Mouse (Mus musculus): Measurements from ENCODE around the gene Slc10a1.

The Slc10a1 gene

DNA sequence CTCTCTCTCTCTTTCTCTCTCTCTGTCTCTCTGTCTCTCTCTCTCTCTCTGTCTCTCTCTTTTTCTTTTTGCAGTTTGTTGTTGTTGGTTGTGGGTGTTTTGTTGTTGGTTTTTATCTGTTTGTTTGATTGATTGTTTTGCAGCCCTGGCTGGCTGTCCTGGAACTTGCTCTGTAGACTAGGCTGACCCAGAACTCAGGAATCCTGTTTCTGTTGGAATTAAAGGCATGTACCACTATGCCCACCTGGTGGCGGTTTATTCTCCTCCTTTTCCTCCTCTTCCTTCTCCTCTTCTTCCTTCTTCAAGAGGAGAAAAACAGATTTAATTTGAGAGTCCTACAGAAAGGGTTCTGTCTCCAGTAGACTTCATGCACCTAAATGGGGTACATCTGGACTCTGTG lies 41.0 kb downstream of the Slc10a1 start:
- DNase-seq (ENCODE audit: low spot score) = no peak

DNA sequence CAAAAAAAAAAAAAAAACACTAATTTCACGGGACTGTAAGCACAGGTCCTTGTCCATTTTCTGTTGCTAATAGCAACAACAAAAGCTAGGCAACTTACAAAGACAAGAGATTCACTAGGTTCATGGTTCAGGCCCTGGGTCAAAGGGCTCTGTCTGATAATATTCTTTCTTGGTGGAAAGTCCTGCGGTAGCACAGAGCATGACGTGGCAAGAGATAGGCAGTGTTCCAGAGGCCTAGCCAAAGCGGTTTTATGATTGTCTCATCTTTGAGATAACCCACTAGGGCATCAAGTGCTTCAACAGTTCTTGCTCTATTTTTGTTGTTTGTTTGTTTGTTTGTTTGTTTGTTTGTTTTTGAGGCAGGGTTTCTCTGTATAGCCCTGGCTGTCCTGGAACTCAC lies 42.0 kb downstream of the Slc10a1 start:
- no peak for DNase-seq (ENCODE audit: low spot score)

DNA sequence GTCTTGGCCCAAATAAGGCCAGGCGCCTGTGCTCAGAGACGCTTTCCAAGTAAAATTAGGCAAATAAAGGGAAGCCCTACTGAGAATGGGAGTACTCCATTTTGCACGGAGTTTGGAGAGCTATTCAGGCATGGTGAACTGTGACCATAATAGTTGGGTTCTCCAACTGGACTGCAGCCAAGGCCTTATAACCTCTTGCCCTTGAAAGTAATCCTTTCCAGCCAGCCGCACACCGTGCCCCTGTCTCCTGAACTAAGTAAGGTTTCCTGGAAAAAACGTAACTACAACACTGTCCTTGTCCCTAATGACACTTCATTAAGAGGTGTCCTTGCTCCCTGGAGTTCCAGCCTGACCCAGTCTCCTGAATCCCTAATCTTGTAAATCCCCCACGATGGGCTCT lies 42.6 kb downstream of the Slc10a1 start:
- DNase-seq (ENCODE audit: low spot score) = no peak

DNA sequence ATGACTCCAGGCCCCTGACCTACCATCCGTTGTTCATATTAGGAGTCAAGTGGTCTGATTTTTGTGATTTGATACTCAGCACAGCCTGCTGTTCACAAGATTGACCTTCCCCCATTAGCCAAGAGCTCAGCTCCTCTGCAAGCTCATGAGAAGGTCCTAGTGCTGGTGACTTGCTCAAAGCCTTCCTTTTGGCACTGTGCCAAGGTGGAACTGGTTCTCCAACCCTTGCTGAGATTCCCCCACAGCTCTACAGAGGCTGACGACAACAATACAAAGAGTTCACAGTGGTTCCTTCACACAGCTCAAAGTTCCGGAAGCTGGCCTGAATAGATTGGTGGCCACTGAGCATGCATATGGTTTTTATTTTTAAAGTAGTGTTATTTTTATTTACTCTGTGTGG lies 44.3 kb downstream of the Slc10a1 start:
- DNase-seq (ENCODE audit: low spot score) = no peak

DNA sequence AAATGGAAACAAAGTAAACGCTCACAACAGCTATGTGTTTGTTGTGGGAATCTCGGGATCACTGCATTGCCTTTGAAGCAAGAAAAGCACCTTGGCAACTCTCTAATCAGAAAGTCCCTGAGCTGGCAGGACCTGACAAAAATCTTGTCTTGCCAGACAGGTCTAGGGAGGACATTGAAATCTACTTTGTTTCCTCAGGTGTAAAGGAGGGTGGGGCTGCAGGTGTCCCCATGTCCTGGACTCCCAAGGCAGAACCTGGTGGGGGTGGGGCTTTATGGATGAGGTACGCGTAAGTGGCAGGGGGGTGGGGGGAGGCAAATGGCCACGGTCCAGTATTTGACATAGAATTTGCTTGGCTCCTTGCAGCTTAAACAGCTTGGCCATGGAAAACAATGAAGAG lies 44.9 kb downstream of the Slc10a1 start:
- no peak for DNase-seq (ENCODE audit: low spot score)

DNA sequence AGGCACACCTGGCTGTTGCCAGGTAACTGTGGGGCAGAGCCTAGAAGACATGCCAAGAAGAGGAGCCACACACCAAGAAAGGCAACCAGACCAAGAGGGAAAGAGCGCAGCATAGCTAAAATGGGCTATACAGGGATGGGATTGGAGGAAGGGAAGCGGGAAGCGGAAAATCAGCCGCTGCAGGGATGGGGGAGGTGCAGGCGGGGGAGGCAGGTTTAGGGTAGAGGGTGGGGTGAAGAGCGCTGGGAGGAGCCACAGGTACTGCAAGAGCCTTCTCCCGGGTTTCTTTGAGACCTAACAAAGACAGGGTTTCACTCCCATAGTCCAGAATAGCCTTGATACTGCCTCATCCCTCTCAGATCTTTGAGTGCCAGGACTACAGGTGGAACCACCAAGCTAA lies 45.6 kb downstream of the Slc10a1 start:
- DNase-seq (ENCODE audit: low spot score) = no peak

DNA sequence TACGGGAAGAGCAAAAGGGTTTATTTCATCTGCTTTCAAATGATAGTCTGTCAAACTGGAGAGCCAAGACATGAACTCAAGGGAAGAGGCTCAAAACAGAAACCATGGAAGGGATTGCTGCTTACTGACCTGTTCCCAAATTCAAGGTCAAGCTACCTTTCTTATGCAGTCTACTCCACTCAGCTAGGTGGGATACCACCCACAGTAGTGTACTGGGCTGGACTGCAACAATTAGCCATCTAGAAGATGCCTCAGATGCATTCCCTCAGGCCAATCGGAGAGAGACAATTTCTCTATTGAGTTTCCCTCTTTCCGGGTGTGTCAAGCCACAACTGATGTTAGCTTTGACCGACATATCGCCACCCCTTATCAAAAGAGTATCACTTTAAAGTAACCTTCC lies 47.2 kb downstream of the Slc10a1 start:
- no peak for DNase-seq (ENCODE audit: low spot score)

DNA sequence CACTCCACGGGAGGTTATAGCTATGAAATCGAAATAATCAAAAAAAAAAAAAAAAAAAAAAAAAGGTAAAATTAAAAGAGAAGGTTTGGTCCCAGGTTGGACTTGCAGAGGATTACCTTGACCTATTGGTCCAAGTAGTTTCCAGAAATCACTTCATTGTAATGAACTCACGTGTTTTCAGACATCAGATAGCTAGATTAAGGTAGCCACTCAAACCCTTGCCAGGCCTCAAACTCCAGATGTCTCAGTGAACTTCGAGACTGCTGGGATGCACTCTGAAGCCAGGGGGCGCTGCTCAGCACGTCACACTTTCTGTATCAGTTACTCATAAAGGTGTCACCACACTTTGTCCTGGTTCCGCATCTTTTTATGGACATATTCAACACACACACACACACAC lies 50.7 kb downstream of the Slc10a1 start:
- no peak for DNase-seq (ENCODE audit: low spot score)

DNA sequence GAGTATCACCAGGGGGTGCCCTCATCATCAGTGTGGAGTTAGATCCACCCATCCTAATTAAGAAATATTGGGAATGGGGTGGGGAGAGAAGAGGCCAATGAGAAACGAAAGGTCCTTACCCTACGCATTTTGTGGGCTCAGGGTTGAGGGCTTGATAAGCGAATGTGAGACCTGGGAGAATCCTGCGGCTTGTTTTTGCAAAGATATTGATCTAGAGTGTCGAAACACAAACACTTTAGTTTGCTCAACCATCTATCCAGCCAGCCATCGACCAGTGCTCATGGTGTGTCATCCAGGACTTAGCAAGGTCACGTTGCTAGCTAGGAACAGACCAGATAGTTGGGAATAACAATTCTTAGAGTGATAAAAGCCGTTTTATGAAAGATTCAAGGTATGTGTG lies 58.9 kb downstream of the Slc10a1 start:
- DNase-seq (ENCODE audit: low spot score) = no peak

All from MN1 (cell line).